Mouse (Mus musculus) embryonic fibroblast, embryonic 13.5 days (primary cell): ENCODE data around the gene Nectin1. TPM values are rescaled to one million over a fixed set of nuclear protein-coding genes. Genes with fewer than 3 reads are reported as not detected.
A peak's percentile ranks its signal among the peaks of the same experiment; 100 is the strongest.

Experiments
- H3K27ac ChIP-seq: 2 replicates; pipeline ENCODE4 v1.5.1; 2012; ENCODE audit warnings: low read length, control low read depth, inconsistent platforms; ENCODE audit not compliant: insufficient read depth
- H3K4me1 ChIP-seq: 2 replicates; pipeline ENCODE4 v1.6.1; 2011; ENCODE audit warnings: low read length; ENCODE audit not compliant: control insufficient read depth, insufficient read depth
- H3K4me3 ChIP-seq: 2 replicates; pipeline ENCODE4 v1.5.1; 2011; ENCODE audit warnings: mild to moderate bottlenecking, control low read depth, low read length; ENCODE audit not compliant: insufficient read depth
- CTCF ChIP-seq: IDR thresholded peaks from 2 replicates; pipeline ENCODE4 v1.5.1; 2011; ENCODE audit warnings: mild to moderate bottlenecking, control low read depth, low read length, moderate library complexity, borderline replicate concordance; ENCODE audit not compliant: insufficient read depth
- POLR2A ChIP-seq: IDR thresholded peaks from 2 replicates; pipeline ENCODE4 v1.6.1; 2011; ENCODE audit warnings: low read depth, mild to moderate bottlenecking, control low read depth, low read length, moderate library complexity
- polyA plus RNA-seq: library from polyadenylated mRNA; stranded (reverse); fragments of >200 nt; gene quantifications from 2 replicates; pipeline ENCODE4 v1.2.4, GENCODE M21; 2011; ENCODE audit warnings: low read depth; ENCODE audit not compliant: missing spikeins, insufficient read length

The Nectin1 gene
- polyA plus RNA-seq, 1 experiment: 13.2 TPM

- H3K4me1 ChIP-seq: peaks cover 6% of the 10 kb centered on the region; the same call in 1 of the 2 replicates
- no peak overlapping the region for H3K27ac ChIP-seq
- TF ChIP-seq CTCF (no peak), POLR2A (no peak)
- no peak overlapping the region for H3K4me3 ChIP-seq
Observed at GRCm38 (mm10) chr9:43737871-43738292, 5.9 kb upstream of the Nectin1 start.

GRCm38 (mm10) chr9:43738480-43739084, 5.2 kb upstream of the Nectin1 start:
- TF ChIP-seq POLR2A (no peak), CTCF (no peak)
- no peak overlapping the region for H3K4me3 ChIP-seq
- H3K27ac ChIP-seq: no peak overlapping the region
- H3K4me1 ChIP-seq: peaks cover 6% of the 10 kb centered on the region; the same call in 1 of the 2 replicates

- TF ChIP-seq POLR2A (no peak), CTCF (no peak)
- H3K4me3 ChIP-seq: no peak overlapping the region
- peaks cover 6% of the 10 kb centered on the region; the same call in 1 of the 2 replicates for H3K4me1 ChIP-seq
- H3K27ac ChIP-seq: no peak overlapping the region
Observed at GRCm38 (mm10) chr9:43741277-43741676, 2.5 kb upstream of the Nectin1 start.

GRCm38 (mm10) chr9:43742066-43742465, 1.7 kb upstream of the Nectin1 start:
- no peak overlapping the region for H3K4me3 ChIP-seq
- no peak overlapping the region for H3K27ac ChIP-seq
- no peak for TF ChIP-seq POLR2A
- TF ChIP-seq CTCF: no peak
- peaks cover 6% of the 10 kb centered on the region; the same call in 1 of the 2 replicates for H3K4me1 ChIP-seq

- Histone ChIP-seq H3K4me1 (no peaks in the 10 kb centered on the region; the same call in 1 of the 2 replicates), H3K4me3 (peak overlapping the region; percentile 64), H3K27ac (0 out of 2 replicates have a peak overlapping the region, but pooled peaks have one; percentile 1)
- TF ChIP-seq POLR2A (peak; percentile 62), CTCF (no peak)
Observed at GRCm38 (mm10) chr9:43742902-43743646, 710 bp upstream of the Nectin1 start.

GRCm38 (mm10) chr9:43744138-43744981, 576 bp downstream of the Nectin1 start:
- H3K4me1 ChIP-seq: no peaks in the 10 kb centered on the region
- TF ChIP-seq POLR2A (no peak), CTCF (no peak)
- H3K4me3 ChIP-seq: peak overlapping the region; percentile 64
- peak overlapping the region; percentile 74 for H3K27ac ChIP-seq

GRCm38 (mm10) chr9:43745051-43745792, 1.4 kb downstream of the Nectin1 start:
- TF ChIP-seq CTCF: no peak
- TF ChIP-seq POLR2A: no peak
- no peak overlapping the region for H3K27ac ChIP-seq

GRCm38 (mm10) chr9:43745951-43746703, 2.3 kb downstream of the Nectin1 start:
- TF ChIP-seq POLR2A (no peak), CTCF (peak; percentile 21; the same call in 1 of the 2 replicates)
- H3K4me1 ChIP-seq: no peaks in the 10 kb centered on the region

More at GRCm38 (mm10) chr9:43745051-43745792, 1.4 kb downstream of the Nectin1 start:
- Histone ChIP-seq H3K4me1 (no peaks in the 10 kb centered on the region), H3K4me3 (peak overlapping the region; percentile 64)

More at GRCm38 (mm10) chr9:43745951-43746703, 2.3 kb downstream of the Nectin1 start:
- H3K4me3 ChIP-seq: peak overlapping the region; percentile 64
- no peak overlapping the region for H3K27ac ChIP-seq
